Mouse (Mus musculus): ENCODE measurements around the gene Qtrt2. TPM values are rescaled to one million over a fixed set of nuclear protein-coding genes. Genes with fewer than 3 reads are reported as not detected.

Qtrt2 gene
- 11.1 and 39.3 TPM in 2 replicates for polyA plus RNA-seq (2012; rRNA removed; ENCODE audit: low replicate concordance)

DNA sequence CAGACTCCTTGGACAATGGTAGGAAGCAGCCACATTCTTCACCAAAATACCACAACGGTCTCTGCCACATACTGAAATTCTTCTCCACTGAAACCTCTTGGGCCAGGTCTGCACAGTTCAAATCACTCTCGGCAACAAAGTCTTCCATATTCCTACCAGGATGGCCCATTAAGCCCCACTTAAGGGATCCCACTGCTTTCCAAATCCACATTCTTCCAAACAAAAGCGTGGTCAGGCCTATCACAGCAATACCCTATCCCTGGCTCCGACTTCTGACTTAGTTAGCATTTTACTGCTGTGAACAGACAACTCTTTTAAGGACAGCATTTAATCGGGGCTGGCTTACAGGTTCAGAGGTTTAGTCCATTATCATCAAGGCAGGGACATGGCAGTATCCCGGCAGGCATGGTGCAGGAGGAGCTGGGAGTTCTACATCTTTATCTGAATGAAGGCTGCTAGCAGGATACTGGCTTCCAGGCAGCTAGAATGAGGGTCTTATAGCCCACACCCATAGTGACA, at the start of gene Qtrt2:
Gene Qtrt2, minus strand, starts transcription at position 469 of the 519 bp plus-strand sequence.

DNA sequence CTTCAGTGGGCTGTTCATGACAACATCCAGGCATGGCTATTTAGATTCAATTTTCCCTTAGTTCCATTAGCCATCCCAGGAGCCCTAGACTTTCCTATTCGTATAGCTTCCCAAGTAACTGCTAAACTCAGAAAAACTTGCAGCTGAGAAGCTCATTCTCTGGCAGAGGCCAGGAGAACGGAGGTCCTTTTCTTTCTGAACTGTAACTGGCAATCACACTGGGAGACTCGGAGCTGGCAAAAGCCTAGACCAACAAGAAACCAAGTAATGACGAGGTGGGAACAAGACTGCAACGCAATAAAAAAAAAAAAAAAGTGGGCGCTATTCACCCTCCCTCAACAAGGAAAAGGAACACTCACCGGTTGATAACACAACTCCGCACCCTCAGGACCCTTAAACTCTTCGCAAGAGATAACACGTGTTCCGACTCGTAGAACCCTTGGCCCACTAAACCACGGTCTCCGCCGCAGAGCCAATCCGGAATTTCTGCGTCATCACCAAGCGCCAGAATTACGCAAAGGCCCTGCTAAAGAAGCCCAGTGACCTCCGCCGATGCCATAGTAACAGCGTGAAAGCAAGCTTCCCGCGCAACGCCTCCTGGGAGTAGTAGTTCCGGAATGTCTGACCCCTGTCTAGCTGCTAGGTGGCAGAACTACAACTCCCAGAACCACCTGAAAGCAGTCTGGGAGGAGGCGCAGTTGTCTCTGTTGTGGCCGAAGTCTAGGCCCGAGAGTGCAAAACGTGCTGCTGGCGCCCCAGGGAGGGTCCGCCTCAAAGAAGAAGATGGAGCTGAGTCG, 37.2 kb downstream of the Qtrt2 start, which contains the start of gene Ccdc191:
Gene Ccdc191, plus strand, starts transcription at position 593 of the 797 bp plus-strand sequence.

Other genes with a start within 250 kb of the Qtrt2 start
- 0.10 TPM in 1 of 2 replicates, not detected in the other for gene Drd3, start 172.8 kb downstream of the Qtrt2 start, polyA plus RNA-seq (2012; rRNA removed; ENCODE audit: low replicate concordance)
- gene Ccdc191, start 37.0 kb downstream of the Qtrt2 start, polyA plus RNA-seq (2012; rRNA removed; ENCODE audit: low replicate concordance) = 1.4 and 12.2 TPM in 2 replicates
- 0.32 and 1.1 TPM in 2 replicates for gene Zdhhc23, start 53.0 kb upstream of the Qtrt2 start, polyA plus RNA-seq (2012; rRNA removed; ENCODE audit: low replicate concordance)
- 0.40 and 1.7 TPM in 2 replicates for gene Gramd1c, start 136.5 kb upstream of the Qtrt2 start, polyA plus RNA-seq (2012; rRNA removed; ENCODE audit: low replicate concordance)
- gene Atp6v1a, start 212.9 kb upstream of the Qtrt2 start, polyA plus RNA-seq (2012; rRNA removed; ENCODE audit: low replicate concordance) = 35.0 and 38.3 TPM in 2 replicates
- 6.6 and 14.5 TPM in 2 replicates for gene Naa50, start 213.0 kb upstream of the Qtrt2 start, polyA plus RNA-seq (2012; rRNA removed; ENCODE audit: low replicate concordance)
- gene Usf3, start 246.4 kb upstream of the Qtrt2 start, polyA plus RNA-seq (2012; rRNA removed; ENCODE audit: low replicate concordance) = 7.1 and 11.2 TPM in 2 replicates